Mouse (Mus musculus) bone marrow macrophage, adult 2 months (primary cell): ENCODE measurements around the gene 1700001C02Rik. TPM values are rescaled to one million over a fixed set of nuclear protein-coding genes. Genes with fewer than 3 reads are reported as not detected.
A peak's percentile ranks its signal among the peaks of the same experiment; 100 is the strongest.

Source experiments
- H3K27ac ChIP-seq: 2 replicates; pipeline ENCODE4 v1.5.1; 2012; ENCODE audit warnings: low read depth, low read length; ENCODE audit not compliant: insufficient read depth
- H3K4me1 ChIP-seq: 2 replicates; pipeline ENCODE4 v1.6.1; 2012; ENCODE audit warnings: low read length; ENCODE audit not compliant: control insufficient read depth, insufficient read depth
- H3K4me3 ChIP-seq: 2 replicates; pipeline ENCODE4 v1.5.1; 2012; ENCODE audit warnings: mild to moderate bottlenecking, low read length, moderate library complexity; ENCODE audit not compliant: insufficient read depth
- CTCF ChIP-seq: IDR thresholded peaks from 2 replicates; pipeline ENCODE4 v1.5.1; 2012; ENCODE audit warnings: low read depth, mild to moderate bottlenecking, low read length, moderate library complexity
- POLR2A ChIP-seq: IDR thresholded peaks from 2 replicates; pipeline ENCODE4 v1.6.1; 2012; ENCODE audit warnings: mild to moderate bottlenecking, low read depth, low read length, borderline replicate concordance
- polyA plus RNA-seq: library from polyadenylated mRNA; stranded (reverse); fragments of >200 nt; gene quantifications from 2 replicates; pipeline ENCODE4 v1.2.4, GENCODE M21; 2012; ENCODE audit not compliant: missing spikeins, insufficient read depth, insufficient read length

The 1700001C02Rik gene
- polyA plus RNA-seq, 1 experiment: not detected

- TF ChIP-seq CTCF (no peak), POLR2A (no peak)
- H3K4me3 ChIP-seq: no peak overlapping the region
Observed at GRCm38 (mm10) chr5:30490845-30491244, 25.0 kb downstream of the 1700001C02Rik start.

DNA sequence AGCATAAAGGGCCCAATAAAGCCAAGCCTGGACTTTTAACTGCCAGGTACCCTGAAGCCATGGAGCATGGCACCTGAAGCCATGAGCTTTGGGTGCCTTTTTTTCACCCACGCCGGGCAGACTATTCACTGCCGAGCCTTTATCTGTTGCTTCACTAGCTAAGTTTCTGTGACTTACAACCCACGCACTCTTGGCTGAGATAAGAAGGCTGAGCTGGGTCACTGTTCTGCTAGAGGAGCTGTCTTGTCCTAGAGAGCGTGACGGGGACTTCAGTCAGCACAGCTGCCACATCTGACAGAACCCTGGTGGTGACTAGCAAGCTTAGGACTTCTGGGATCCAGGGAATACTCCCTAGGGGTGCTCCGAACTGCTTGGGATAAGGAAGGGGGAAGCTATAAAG, 27.9 kb downstream of the 1700001C02Rik start:
- H3K4me3 ChIP-seq: no peak overlapping the region
- H3K27ac ChIP-seq: no peak overlapping the region
- no peaks in the 10 kb centered on the region for H3K4me1 ChIP-seq
- TF ChIP-seq POLR2A (no peak), CTCF (no peak)

More at GRCm38 (mm10) chr5:30490845-30491244, 25.0 kb downstream of the 1700001C02Rik start:
- Histone ChIP-seq H3K4me1 (no peaks in the 10 kb centered on the region), H3K27ac (no peak overlapping the region)

- Histone ChIP-seq H3K27ac (no peak overlapping the region), H3K4me3 (no peak overlapping the region), H3K4me1 (no peaks in the 10 kb centered on the region)
- TF ChIP-seq POLR2A (no peak), CTCF (no peak)
Observed at GRCm38 (mm10) chr5:30494606-30495005, 28.8 kb downstream of the 1700001C02Rik start.

- Histone ChIP-seq H3K27ac (no peak overlapping the region), H3K4me3 (no peak overlapping the region), H3K4me1 (no peaks in the 10 kb centered on the region)
- TF ChIP-seq POLR2A: no peak
- TF ChIP-seq CTCF: no peak
Observed at GRCm38 (mm10) chr5:30495288-30495687, 29.4 kb downstream of the 1700001C02Rik start.

- H3K4me1 ChIP-seq: no peaks in the 10 kb centered on the region
- H3K4me3 ChIP-seq: no peak overlapping the region
- H3K27ac ChIP-seq: no peak overlapping the region
- TF ChIP-seq POLR2A: no peak
- TF ChIP-seq CTCF: no peak
Observed at GRCm38 (mm10) chr5:30496821-30497220, 31.0 kb downstream of the 1700001C02Rik start.

- Histone ChIP-seq H3K4me1 (no peaks in the 10 kb centered on the region), H3K27ac (no peak overlapping the region), H3K4me3 (no peak overlapping the region)
- no peak for TF ChIP-seq POLR2A
- no peak for TF ChIP-seq CTCF
Observed at GRCm38 (mm10) chr5:30497299-30497698, 31.5 kb downstream of the 1700001C02Rik start.

DNA sequence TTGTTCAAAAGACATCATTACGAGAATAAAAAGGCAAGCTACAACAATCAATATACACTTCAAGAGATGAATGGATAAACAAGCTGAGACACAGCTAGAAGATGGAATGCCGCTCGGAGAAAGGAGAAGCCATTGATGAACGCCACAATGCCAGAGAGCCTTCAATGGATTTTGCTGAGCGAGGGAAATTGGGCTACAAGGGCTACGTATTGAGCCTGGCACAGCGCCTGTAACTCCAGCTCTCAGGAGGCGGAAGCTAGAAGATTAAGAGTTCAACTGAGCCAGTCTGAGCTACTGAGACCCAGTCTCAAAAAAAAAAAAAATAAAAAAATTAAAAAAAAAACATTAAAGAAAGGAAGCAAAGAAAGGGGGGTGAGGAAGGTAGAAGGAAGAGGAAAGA, 47.3 kb downstream of the 1700001C02Rik start:
- Histone ChIP-seq H3K4me1 (no peaks in the 10 kb centered on the region), H3K4me3 (no peak overlapping the region), H3K27ac (no peak overlapping the region)
- TF ChIP-seq CTCF (no peak), POLR2A (no peak)

- H3K4me3 ChIP-seq: no peak overlapping the region
- no peak overlapping the region for H3K27ac ChIP-seq
- H3K4me1 ChIP-seq: no peaks in the 10 kb centered on the region
- no peak for TF ChIP-seq POLR2A
- peak; percentile 73 for TF ChIP-seq CTCF
Observed at GRCm38 (mm10) chr5:30516376-30516775, 50.5 kb downstream of the 1700001C02Rik start.

DNA sequence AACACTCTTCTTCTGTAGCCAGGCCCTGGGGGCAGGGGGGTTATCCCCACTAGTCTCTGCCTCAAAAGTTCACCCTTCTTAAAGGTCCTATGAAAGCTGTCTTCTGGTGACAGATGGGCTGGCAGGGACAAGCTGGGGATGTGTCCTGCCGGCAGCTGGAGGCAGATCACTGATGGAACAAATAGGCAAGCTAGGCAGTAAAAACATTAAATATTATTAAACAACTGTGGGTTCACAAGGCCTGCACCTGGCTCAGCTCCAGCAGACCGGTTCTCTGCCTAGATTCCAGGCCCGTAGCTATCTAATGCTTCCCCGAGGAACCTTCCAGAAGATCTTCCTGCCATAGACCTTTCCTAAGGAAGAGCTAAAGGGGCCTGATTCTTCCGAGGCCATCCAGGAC, 52.3 kb downstream of the 1700001C02Rik start:
- H3K4me3 ChIP-seq: no peak overlapping the region
- H3K27ac ChIP-seq: no peak overlapping the region
- TF ChIP-seq CTCF (no peak), POLR2A (no peak)
- H3K4me1 ChIP-seq: no peaks in the 10 kb centered on the region

- no peaks in the 10 kb centered on the region for H3K4me1 ChIP-seq
- H3K27ac ChIP-seq: no peak overlapping the region
- TF ChIP-seq POLR2A (no peak), CTCF (no peak)
- no peak overlapping the region for H3K4me3 ChIP-seq
Observed at GRCm38 (mm10) chr5:30518547-30518946, 52.7 kb downstream of the 1700001C02Rik start.

DNA sequence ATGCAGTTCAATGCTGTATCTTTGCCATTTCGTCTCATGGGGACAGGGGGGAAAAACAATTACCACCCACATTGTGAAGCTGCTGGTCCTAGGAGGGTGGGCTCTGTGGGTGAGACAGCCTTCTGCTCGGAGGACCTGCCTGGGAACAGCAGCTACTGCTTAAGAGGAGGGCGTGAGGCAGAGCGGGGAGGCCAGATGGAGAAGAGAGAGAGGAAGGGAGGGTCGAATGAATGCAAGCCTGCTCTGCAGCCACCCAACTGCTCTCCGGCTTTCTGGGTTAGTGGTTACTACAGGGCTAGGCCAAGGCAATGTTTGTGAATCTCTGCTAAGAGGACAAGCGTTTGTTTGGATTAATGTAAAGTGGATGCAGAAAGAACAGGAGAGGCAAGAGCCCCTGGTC, 53.6 kb downstream of the 1700001C02Rik start:
- Histone ChIP-seq H3K4me1 (no peaks in the 10 kb centered on the region), H3K27ac (no peak overlapping the region), H3K4me3 (no peak overlapping the region)
- no peak for TF ChIP-seq CTCF
- TF ChIP-seq POLR2A: no peak
